ENCODE assay signal across 8 mouse cellular contexts in the genomic region with DNA sequence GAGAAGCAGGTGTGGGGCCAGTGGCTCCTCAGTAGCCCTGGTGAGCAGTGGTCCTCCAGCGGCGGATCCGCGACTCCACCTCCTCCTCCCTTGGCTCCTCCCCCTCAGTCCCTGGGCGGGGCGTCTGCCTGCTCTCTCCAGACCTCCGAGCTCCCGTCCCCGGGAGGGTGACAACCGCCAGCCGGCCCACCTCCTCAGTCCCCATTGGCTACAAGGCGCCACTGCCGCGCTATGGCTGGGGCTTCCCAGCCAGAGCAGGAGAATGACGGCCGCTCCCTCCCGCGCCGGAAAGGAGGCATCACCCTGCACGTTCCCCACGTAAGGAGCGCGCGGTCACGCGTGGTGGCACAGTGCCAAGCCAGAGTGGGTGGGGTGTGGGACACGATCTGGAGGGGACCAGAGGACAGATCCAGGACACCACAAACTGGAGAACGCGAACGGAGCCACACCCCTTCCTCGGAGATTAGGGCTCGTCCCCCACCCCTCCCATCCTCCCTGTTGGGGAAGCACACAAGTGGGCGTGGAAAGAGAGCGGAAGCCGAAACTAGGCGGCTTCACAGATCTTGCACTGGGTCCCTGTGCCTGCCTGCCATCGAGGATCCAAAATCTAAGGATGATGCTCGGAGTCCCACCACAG. TPM values are rescaled to one million over a fixed set of nuclear protein-coding genes. Genes with fewer than 3 reads are reported as not detected.
DNase-seq lines count a peak whose midpoint lies in the region; ATAC-seq lines count a peak whose summit lies in the region.

No protein-coding gene starts in this region.

- no peaks in the 10 kb centered on the region for H3K9me3 ChIP-seq in embryonic facial prominence, embryonic 14.5 days (ENCODE audit: control insufficient read depth, low read length)
- no peaks in the 10 kb centered on the region for H3K9me3 ChIP-seq in kidney, embryonic 14.5 days (ENCODE audit: control insufficient read depth, low read length)
- H3K9me3 ChIP-seq in limb, embryonic 15.5 days, result no peaks in the 10 kb centered on the region

- peak overlapping the region; percentile 73 for H3K9ac ChIP-seq in embryonic facial prominence, embryonic 14.5 days (ENCODE audit: low read depth, low read length)
- H3K9ac ChIP-seq in kidney, embryonic 14.5 days (ENCODE audit: low read depth, low read length), result peak overlapping the region; percentile 64
- peak overlapping the region; percentile 55 for H3K9ac ChIP-seq in limb, embryonic 15.5 days

- peak overlapping the region; percentile 94 for H3K4me2 ChIP-seq in embryonic facial prominence, embryonic 14.5 days (ENCODE audit: low read depth, low read length)
- peak overlapping the region; percentile 92 for H3K4me2 ChIP-seq in kidney, embryonic 14.5 days (replicated peaks; ENCODE audit: low read depth, low read length)
- H3K4me2 ChIP-seq in limb, embryonic 15.5 days, result peak overlapping the region; percentile 83

- H3K27me3 ChIP-seq in embryonic facial prominence, embryonic 14.5 days (replicated peaks; ENCODE audit: control insufficient read depth, insufficient read depth, low read length), result no peaks in the 10 kb centered on the region
- no peaks in the 10 kb centered on the region for H3K27me3 ChIP-seq in kidney, embryonic 14.5 days (ENCODE audit: control insufficient read depth, insufficient read depth, low read length)
- H3K27me3 ChIP-seq in limb, embryonic 15.5 days, result no peaks in the 10 kb centered on the region

- H3K4me3 ChIP-seq in embryonic facial prominence, embryonic 14.5 days (ENCODE audit: low read depth, low read length), result peak overlapping the region; percentile 79
- H3K4me3 ChIP-seq in kidney, embryonic 14.5 days (ENCODE audit: low read length), result peak overlapping the region; percentile 67
- peak overlapping the region; percentile 80 for H3K4me3 ChIP-seq in limb, embryonic 15.5 days

- peak; percentile 96 for DNase-seq in 3T3-L1 (ENCODE audit: low read depth, low spot score)
- DNase-seq in adrenal gland, postnatal 4 days (ENCODE audit: low spot score in 2 of 2), result peak; percentile 92 to 96
- peak; percentile 98 for DNase-seq in embryonic facial prominence, embryonic 14.5 days (ENCODE audit: low spot score)
- peak; percentile 98 to 99 for DNase-seq in heart, adult 9 months (ENCODE audit: low spot score in 2 of 2)
- peak; percentile 95 to 97 for DNase-seq in monocyte, adult 2 months (ENCODE audit: low read depth in 1 of 2, low spot score in 2 of 2)
- DNase-seq in spleen, postnatal 36 days (ENCODE audit: low spot score in 2 of 2), result peak; percentile 97

- WGBS in embryonic facial prominence, embryonic 14.5 days, result 0% methylated on average over 28 of the region's 38 CpGs
- WGBS in kidney, embryonic 14.5 days, result 0% methylated on average over 36 of the region's 38 CpGs
- WGBS in limb, embryonic 15.5 days, result under 1% methylated on average over 38 of the region's 38 CpGs

- ATAC-seq in embryonic facial prominence, embryonic 14.5 days (ENCODE audit: low read depth), result peak; percentile 98
- peak; percentile 98 for ATAC-seq in kidney, embryonic 14.5 days (ENCODE audit: low FRiP score, low TSS enrichment)
- peak; percentile 95 for ATAC-seq in limb, embryonic 15.5 days (ENCODE audit: insufficient number of reproducible peaks, low FRiP score, low TSS enrichment, low read depth)

- H3K36me3 ChIP-seq in embryonic facial prominence, embryonic 14.5 days (ENCODE audit: control insufficient read depth, insufficient read depth, low read length), result no peaks in the 10 kb centered on the region
- H3K36me3 ChIP-seq in kidney, embryonic 14.5 days (ENCODE audit: control insufficient read depth, insufficient read depth, low read length), result no peaks in the 10 kb centered on the region
- H3K36me3 ChIP-seq in limb, embryonic 15.5 days, result no peaks in the 10 kb centered on the region

- H3K27ac ChIP-seq in embryonic facial prominence, embryonic 14.5 days (replicated peaks; ENCODE audit: low read depth, low read length), result peak overlapping the region; percentile 78
- peak overlapping the region; percentile 89 for H3K27ac ChIP-seq in kidney, embryonic 14.5 days (ENCODE audit: low read depth, low read length)
- H3K27ac ChIP-seq in limb, embryonic 15.5 days, result peak overlapping the region; percentile 92

- peaks cover 20% of the 10 kb centered on the region for H3K4me1 ChIP-seq in embryonic facial prominence, embryonic 14.5 days (ENCODE audit: control insufficient read depth, insufficient read depth, low read length)
- H3K4me1 ChIP-seq in kidney, embryonic 14.5 days (ENCODE audit: control insufficient read depth, insufficient read depth, low read length), result peaks cover 29% of the 10 kb centered on the region; the same call in 1 of the 2 replicates
- H3K4me1 ChIP-seq in limb, embryonic 15.5 days, result peaks cover 50% of the 10 kb centered on the region

RNA-seq across cellular contexts. Expression of a gene that starts 39.5 kb away (rescaled TPM):
- total RNA-seq in adrenal gland, postnatal 4 days (2021), result 10 to 100 TPM; 36.0 to 49.8 TPM
- 28.4 and 33.7 TPM in 2 replicates for polyA plus RNA-seq in embryonic facial prominence, embryonic 14.5 days (2014; fragmentation: Nextera tagmentation; extraction: Ambion mirVana)
- polyA plus RNA-seq in kidney, embryonic 14.5 days (2014; fragmentation: Nextera tagmentation; extraction: Ambion mirVana), result 14.2 and 31.4 TPM in 2 replicates
- 48.8 and 48.9 TPM in 2 replicates for polyA plus RNA-seq in limb, embryonic 15.5 days (2015; fragmentation: Nextera tagmentation; extraction: Ambion mirVana)

Comparison
In these comparisons a context has a peak if more than half of its experiments do, and no peak if none do; other contexts are left out.
1. Peak in every context shown above with its lines: DNase-seq, ATAC-seq, H3K4me3 ChIP-seq and H3K27ac ChIP-seq.